ENCODE assay signal across 9 mouse cellular contexts in genomic region chr1:39340647-39341046, GRCm38 (mm10). TPM values are rescaled to one million over a fixed set of nuclear protein-coding genes. Genes with fewer than 3 reads are reported as not detected.
DNase-seq lines count a peak whose midpoint lies in the region; ATAC-seq and TF ChIP-seq lines count a peak whose summit lies in the region.
"Had no signal": no experiment of that assay in that cellular context is flagged by ENCODE, and none has a peak within 500 bp of the region (broad histone marks: within the 10 kb centered on the region; RNA-seq: fewer than 3 reads in every experiment).

No protein-coding gene starts in this region.

- H3K9me3 ChIP-seq in heart, embryonic 10.5 days, result no peaks in the 10 kb centered on the region
- no peaks in the 10 kb centered on the region for H3K9me3 ChIP-seq in heart, postnatal 0 days (replicated peaks; ENCODE audit: control insufficient read depth, low read length)
- H3K9me3 ChIP-seq: lung, embryonic 15.5 days had no signal

- no peak overlapping the region for H3K27ac ChIP-seq in heart, adult 2 months
- H3K27ac ChIP-seq in heart, embryonic 10.5 days, result no peak overlapping the region
- no peak overlapping the region for H3K27ac ChIP-seq in heart, postnatal 0 days (ENCODE audit: low read depth)
- no peak overlapping the region for H3K27ac ChIP-seq in thymus, adult 2 months (ENCODE audit: control insufficient read depth, insufficient read depth, low read length)
- H3K27ac ChIP-seq: lung, embryonic 15.5 days had no signal

- no peak overlapping the region for H3K9ac ChIP-seq in heart, adult 2 months (ENCODE audit: low read depth, low read length)
- H3K9ac ChIP-seq in heart, postnatal 0 days (replicated peaks; ENCODE audit: low read depth, low read length), result no peak overlapping the region
- H3K9ac ChIP-seq: lung, embryonic 15.5 days had no signal

- TF ChIP-seq CTCF in heart, adult 2 months (IDR thresholded peaks at IDR 0.05), result peak; percentile 86
- TF ChIP-seq CTCF in heart, postnatal 0 days (IDR thresholded peaks at IDR 0.05; ENCODE audit: low read depth), result peak; percentile 78
- no peak for TF ChIP-seq CTCF in thymus, adult 2 months (IDR thresholded peaks at IDR 0.05; ENCODE audit: borderline replicate concordance, control insufficient read depth, extremely low read depth, insufficient read depth, low read length, poor library complexity)

- 19% methylated on average over 8 of the region's 8 CpGs for WGBS in heart, adult 2 months
- 22% methylated on average over 8 of the region's 8 CpGs for WGBS in heart, embryonic 10.5 days
- WGBS in heart, postnatal 0 days, result 19% methylated on average over 8 of the region's 8 CpGs
- 16% methylated on average over 8 of the region's 8 CpGs for WGBS in thymus, adult 2 months

- H3K79me2 ChIP-seq in heart, adult 2 months (replicated peaks; ENCODE audit: control insufficient read depth, insufficient read depth, low read length), result no peaks in the 10 kb centered on the region

- TF ChIP-seq POLR2A in heart, adult 2 months (IDR thresholded peaks at IDR 0.05; ENCODE audit: insufficient read depth, low read depth, low read length), result no peak
- TF ChIP-seq POLR2A in thymus, adult 2 months (IDR thresholded peaks at IDR 0.05; ENCODE audit: control insufficient read depth, extremely low read depth, insufficient read depth, low read length, poor library complexity), result no peak

- TF ChIP-seq EP300 in heart, adult 2 months (IDR thresholded peaks at IDR 0.05; ENCODE audit: insufficient read depth, low read depth, low read length), result 0 out of 2 replicates have a peak, but pooled peaks have one; percentile 46
- no peak for TF ChIP-seq EP300 in heart, postnatal 0 days (IDR thresholded peaks at IDR 0.05; ENCODE audit: low read depth)

- intact Hi-C loops in heart, adult 2 months (cut with DNase I), result loop anchor here (1.0 to 5.0 kb wide), 3 partner anchors 143 to 340 kb away; no protein-coding TSS in a partner anchor

- no peaks in the 10 kb centered on the region for H3K27me3 ChIP-seq in heart, adult 2 months (ENCODE audit: control insufficient read depth, insufficient read depth, low read length)
- peaks cover 39% of the 10 kb centered on the region for H3K27me3 ChIP-seq in heart, embryonic 10.5 days (ENCODE audit: insufficient read depth, poor library complexity, severe bottlenecking)
- no peaks in the 10 kb centered on the region for H3K27me3 ChIP-seq in heart, postnatal 0 days (ENCODE audit: control insufficient read depth, insufficient read depth, low read length)
- no peaks in the 10 kb centered on the region for H3K27me3 ChIP-seq in thymus, adult 2 months (ENCODE audit: control insufficient read depth, insufficient read depth, low read length)

- H3K4me1 ChIP-seq in heart, adult 2 months (ENCODE audit: control insufficient read depth, insufficient read depth, low read length), result no peaks in the 10 kb centered on the region
- peaks cover 8% of the 10 kb centered on the region for H3K4me1 ChIP-seq in heart, embryonic 10.5 days
- H3K4me1 ChIP-seq in heart, postnatal 0 days (ENCODE audit: control insufficient read depth, insufficient read depth), result peaks cover 3% of the 10 kb centered on the region; the same call in 1 of the 2 replicates
- peaks cover 8% of the 10 kb centered on the region for H3K4me1 ChIP-seq in thymus, adult 2 months (replicated peaks; ENCODE audit: control insufficient read depth, insufficient read depth, low read length)

- H3K4me2 ChIP-seq in heart, postnatal 0 days (ENCODE audit: low read depth, low read length), result no peak overlapping the region
- H3K4me2 ChIP-seq: lung, embryonic 15.5 days had no signal

- ATAC-seq in heart, postnatal 0 days (ENCODE audit: insufficient read depth, low read depth), result peak; percentile 65; the same call in 1 of the 2 replicates

- no peaks in the 10 kb centered on the region for H3K36me3 ChIP-seq in heart, adult 2 months (ENCODE audit: control insufficient read depth, insufficient read depth, low read length)
- H3K36me3 ChIP-seq in heart, embryonic 10.5 days, result no peaks in the 10 kb centered on the region
- peaks cover 13% of the 10 kb centered on the region for H3K36me3 ChIP-seq in heart, postnatal 0 days (replicated peaks; ENCODE audit: control insufficient read depth, insufficient read depth, low read length)
- no peaks in the 10 kb centered on the region for H3K36me3 ChIP-seq in thymus, adult 2 months (ENCODE audit: control insufficient read depth, insufficient read depth, low read length)
- H3K36me3 ChIP-seq: lung, embryonic 15.5 days had no signal

- peak; percentile 42 to 54 for DNase-seq in heart, adult 2 months
- DNase-seq in heart, embryonic 10.5 days (ENCODE audit: low spot score), result no peak
- peak; percentile 80 for DNase-seq in NIH3T3 (ENCODE audit: low read depth)
- DNase-seq in cerebellum, postnatal 10 days, result peak; percentile 77 to 85
- peak; percentile 75 for DNase-seq in heart, postnatal 0 days (ENCODE audit: low spot score)
- DNase-seq in kidney, postnatal 36 days, result peak; percentile 47 to 70
- DNase-seq in mesoderm, embryonic 11.5 days (ENCODE audit: low read depth, low spot score), result peak; percentile 61
- peak; percentile 60 for DNase-seq in thymus, adult 2 months

- no peak overlapping the region for H3K4me3 ChIP-seq in heart, adult 2 months
- no peak overlapping the region for H3K4me3 ChIP-seq in heart, embryonic 10.5 days
- H3K4me3 ChIP-seq in heart, postnatal 0 days (ENCODE audit: low read depth, low read length), result no peak overlapping the region
- no peak overlapping the region for H3K4me3 ChIP-seq in thymus, adult 2 months (ENCODE audit: control insufficient read depth, insufficient read depth, low read length)
- H3K4me3 ChIP-seq: lung, embryonic 15.5 days had no signal

RNA-seq across cellular contexts. Expression of gene Rpl31, which starts 27.0 kb away (rescaled TPM):
- total RNA-seq in heart, adult 2 months (2021), result 100 to 1,000 TPM; 513 to 615 TPM
- 153 and 190 TPM in 2 replicates for polyA plus RNA-seq in heart, adult 2 months (2012; rRNA removed)
- 325 and 422 TPM in 2 replicates for polyA plus RNA-seq in heart, embryonic 10.5 days (2016; fragmentation: Nextera tagmentation; extraction: Ambion mirVana)
- total RNA-seq in heart, postnatal 0 days (2014; rRNA removed; ENCODE audit: low replicate concordance), result 189 and 198 TPM in 2 replicates
- polyA plus RNA-seq in heart, postnatal 0 days (2015; fragmentation: Nextera tagmentation; extraction: Ambion mirVana), result 325 and 330 TPM in 2 replicates
- 336 and 375 TPM in 2 replicates for polyA plus RNA-seq in thymus, adult 2 months (2012; rRNA removed)
